Mouse (Mus musculus) adrenal gland, postnatal 4 days (tissue): ENCODE measurements around the gene Kcnh6. TPM values are rescaled to one million over a fixed set of nuclear protein-coding genes. Genes with fewer than 3 reads are reported as not detected.
"Not testable (repeated sequence)": the region's sequence is repeated elsewhere in the genome, so short reads cannot be mapped to it uniquely, and the experiment has no call there.

Source experiments
- DNase-seq, 2 experiments: peaks; one replicate each; pipeline ENCODE4 v3.0.0; 2021 to 2022; ENCODE audit warnings: low spot score in 2 of 2, mixed read lengths in 2 of 2
- total RNA-seq, 2 experiments: library from RNA; stranded (reverse); gene quantifications; 2 replicates each; pipeline ENCODE4 v1.2.3; 2021

Gene Kcnh6
- total RNA-seq, 2 experiments from 2014 or later, result 0.31 to 0.92 TPM

DNA sequence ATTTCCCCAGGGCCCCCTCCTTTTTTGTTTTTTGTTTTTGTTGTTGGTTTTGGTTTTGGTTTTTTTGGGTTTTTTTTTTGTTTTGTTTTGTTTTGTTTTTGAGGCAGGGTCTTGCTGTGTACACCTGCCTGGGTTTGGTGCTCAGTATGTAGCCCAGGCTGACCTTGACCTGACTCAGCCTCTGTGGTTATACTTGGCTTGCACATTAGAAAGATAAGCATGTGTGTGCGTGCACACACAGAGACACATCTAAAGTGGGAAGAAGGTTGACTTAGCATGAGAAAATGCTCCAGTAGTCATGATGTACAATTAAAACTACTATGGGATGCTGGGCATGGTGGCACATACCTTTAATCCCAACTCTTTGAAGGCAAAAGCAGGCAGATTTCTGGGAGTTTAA, 52.6 kb downstream of the Kcnh6 start:
- DNase-seq, result no peak

DNA sequence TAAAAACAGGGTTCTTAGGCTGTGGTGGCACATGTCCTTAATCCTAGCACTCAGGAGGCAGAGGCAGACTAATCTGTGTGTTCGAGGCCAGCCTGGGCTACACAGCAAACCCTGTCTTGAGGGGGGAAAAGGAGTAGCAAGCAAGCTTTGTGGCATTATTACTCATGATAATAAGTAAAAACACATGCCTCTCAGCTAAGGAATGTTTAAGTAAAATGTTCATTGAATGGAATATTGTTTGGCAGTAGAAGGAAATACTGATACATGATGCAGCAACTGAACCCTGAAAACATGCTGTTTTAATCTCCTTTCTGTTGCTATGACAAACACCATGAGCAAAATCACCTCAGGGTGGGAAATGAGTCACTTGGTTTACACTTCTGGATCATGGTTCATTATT, 53.4 kb downstream of the Kcnh6 start:
- DNase-seq, result no peak

DNA sequence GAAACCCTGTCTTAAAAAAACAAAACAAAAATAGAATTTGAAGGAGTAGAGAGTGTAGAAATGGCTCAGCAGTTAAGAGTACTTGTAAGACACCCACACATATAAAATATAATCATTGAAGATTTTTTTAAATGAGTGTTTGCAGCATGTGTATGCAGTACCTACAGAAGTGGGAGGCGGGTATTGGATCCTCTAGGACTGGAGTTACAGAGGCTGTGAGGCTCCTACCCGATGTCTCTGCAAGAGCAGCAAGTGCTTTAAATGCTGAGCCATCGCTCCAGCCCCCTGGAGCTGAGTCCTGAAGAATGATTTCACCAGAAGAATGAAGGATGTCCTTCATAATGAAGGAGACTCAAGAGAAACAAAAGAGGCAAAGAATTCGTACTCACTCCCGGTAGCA, 55.8 kb downstream of the Kcnh6 start:
- DNase-seq, result no peak

GRCm38 (mm10) chr11:106065073-106065922, 57.4 kb downstream of the Kcnh6 start:
- no peak for DNase-seq

- DNase-seq, result peak; percentile 85 to 90
Observed at GRCm38 (mm10) chr11:106065923-106066571, 58.1 kb downstream of the Kcnh6 start, which contains the start of gene Taco1. TSS of gene Taco1 (plus strand) at chr11:106066061.

DNA sequence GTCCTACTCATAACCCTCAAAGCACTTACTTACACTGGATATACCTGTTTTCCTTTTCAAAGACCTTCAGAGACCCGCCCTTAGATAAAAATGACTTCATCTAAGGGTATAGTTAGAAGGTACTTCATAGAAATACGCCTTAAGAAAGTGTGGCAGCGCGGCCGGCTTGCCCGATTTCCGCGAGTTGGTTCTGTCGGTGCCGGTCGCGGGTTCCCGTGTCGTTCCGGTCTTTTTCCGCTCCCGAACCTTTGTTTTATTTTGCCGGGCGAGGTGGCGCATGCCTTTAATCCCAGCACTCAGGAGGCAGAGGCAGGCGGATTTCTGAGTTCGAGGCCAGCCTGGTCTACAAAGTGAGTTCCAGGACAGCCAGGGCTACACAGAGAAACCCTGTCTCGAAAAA, 58.7 kb downstream of the Kcnh6 start:
- not testable (repeated sequence) for DNase-seq

GRCm38 (mm10) chr11:106073774-106074173, 65.8 kb downstream of the Kcnh6 start:
- DNase-seq, result no peak

- DNase-seq, result peak; percentile 39 to 63
Observed at GRCm38 (mm10) chr11:106076321-106076720, 68.4 kb downstream of the Kcnh6 start.

Other genes starting within 250 kb of the Kcnh6 start
- gene Cyb561, start 54.8 kb upstream of the Kcnh6 start, total RNA-seq, result 100 to 1,000 TPM; 189 to 197 TPM
- 10 to 100 TPM; 12.3 to 19.9 TPM for gene Ace, start 40.2 kb upstream of the Kcnh6 start, total RNA-seq
- not detected for gene Ace3, start 13.4 kb upstream of the Kcnh6 start, total RNA-seq
- gene Dcaf7, start 28.7 kb downstream of the Kcnh6 start, total RNA-seq, result 10 to 100 TPM; 87.2 to 88.1 TPM
- gene Taco1, start 57.9 kb downstream of the Kcnh6 start, total RNA-seq, result 10 to 100 TPM; 27.3 to 28.6 TPM
- 10 to 100 TPM; 55.5 to 60.6 TPM for gene Map3k3, start 76.5 kb downstream of the Kcnh6 start, total RNA-seq
- gene Gm10840, start 152.7 kb downstream of the Kcnh6 start, total RNA-seq, result not detected
- gene Limd2, start 152.7 kb downstream of the Kcnh6 start, total RNA-seq, result 10 to 100 TPM; 39.8 to 48.2 TPM
- gene Strada, start 194.0 kb downstream of the Kcnh6 start, total RNA-seq, result 10 to 100 TPM; 19.3 to 20.1 TPM
- gene Ccdc47, start 208.2 kb downstream of the Kcnh6 start, total RNA-seq, result 10 to 100 TPM; 86.3 to 89.6 TPM
- 10 to 100 TPM; 74.4 to 76.2 TPM for gene Ddx42, start 208.8 kb downstream of the Kcnh6 start, total RNA-seq
- 10 to 100 TPM; 69.3 to 71.0 TPM for gene Ftsj3, start 248.0 kb downstream of the Kcnh6 start, total RNA-seq
- gene Psmc5, start 248.0 kb downstream of the Kcnh6 start, total RNA-seq, result 100 to 1,000 TPM; 131 to 138 TPM